Mouse (Mus musculus): ENCODE data around the gene Epb41l3.

DNA sequence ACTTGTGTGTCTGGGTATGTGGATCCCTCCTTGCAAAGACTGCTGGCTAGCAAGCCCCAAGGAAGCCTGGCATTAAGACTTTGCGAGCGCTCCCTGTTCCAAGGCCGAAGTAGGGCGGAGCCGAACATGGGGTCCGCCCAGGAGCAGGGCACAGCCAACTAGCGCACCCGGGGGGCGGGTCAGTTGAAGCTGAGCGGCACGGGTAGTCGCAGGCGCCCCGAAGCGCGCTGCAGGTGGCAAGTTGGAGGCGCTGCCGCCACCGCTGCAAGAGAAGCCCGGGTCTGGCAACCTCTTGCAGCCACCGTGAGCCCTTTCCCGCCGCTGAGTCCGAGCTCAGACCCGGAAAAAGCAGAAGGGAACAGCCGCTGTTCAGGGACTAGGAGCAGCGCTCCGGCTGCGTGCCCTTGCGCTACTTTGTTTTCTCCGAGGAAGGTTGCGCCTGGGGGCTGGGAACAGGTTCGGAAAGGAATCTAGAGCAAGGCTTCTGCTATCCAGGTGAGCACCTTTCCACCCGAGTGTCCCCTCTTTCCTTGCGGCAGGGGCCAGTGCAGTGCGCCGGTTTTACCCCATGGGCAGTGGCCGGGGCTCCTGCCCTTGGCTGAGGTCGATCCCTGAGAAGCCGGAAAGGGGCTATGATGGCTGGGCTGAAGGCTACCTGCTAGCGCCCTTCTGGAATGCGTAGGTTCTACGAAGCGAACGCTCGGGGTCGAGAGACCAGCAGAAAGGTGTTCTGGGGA lies at the start of gene Epb41l3:
- TF ChIP-seq CTCF (IDR thresholded peaks at IDR 0.05; ENCODE audit: control insufficient read depth, insufficient read depth, insufficient read length) = no peak
- TF ChIP-seq USF1 (IDR thresholded peaks at IDR 0.05; ENCODE audit: low read depth) = no peak
- no peak for TF ChIP-seq CEBPB (IDR thresholded peaks at IDR 0.05; ENCODE audit: low read depth)
- no peak for TF ChIP-seq MAX (IDR thresholded peaks at IDR 0.05)
- no peak for TF ChIP-seq MYOD1 (IDR thresholded peaks at IDR 0.05; ENCODE audit: control insufficient read depth, insufficient read length, low read depth)

All from C2C12 (cell line).